Mouse (Mus musculus): ENCODE data around the gene Tcf12.

The Tcf12 gene

DNA sequence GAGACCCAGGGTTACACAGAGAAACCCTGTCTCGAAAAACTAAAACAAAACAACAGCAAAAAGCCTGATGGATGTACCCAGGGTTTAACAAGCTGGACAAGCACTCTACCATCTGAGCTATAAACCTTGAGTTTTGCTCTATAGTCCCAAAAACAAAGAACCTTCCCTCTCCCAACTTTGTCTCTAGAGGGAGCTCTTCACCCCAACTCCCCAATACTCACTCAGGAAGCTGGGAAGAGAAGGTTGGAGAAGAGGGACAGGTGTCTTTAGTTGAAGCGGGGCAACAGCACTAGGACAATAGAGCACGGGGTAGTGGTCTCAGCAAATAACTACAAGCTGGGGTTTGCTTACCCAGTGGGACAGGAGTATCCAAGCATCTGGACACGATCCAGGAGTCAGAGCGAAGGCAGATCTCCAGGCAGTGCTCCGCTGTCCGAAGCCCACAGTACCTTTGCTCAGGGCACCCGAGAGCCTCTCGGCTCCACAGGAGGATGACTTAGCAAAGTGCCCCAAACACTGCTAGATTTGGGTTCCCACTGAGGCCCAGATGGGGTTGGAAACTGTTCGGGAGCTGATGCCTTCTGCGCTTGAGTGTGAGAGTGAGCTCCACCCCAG is 302.9 kb downstream of the Tcf12 start:
- ChIA-PET POLR2A (interaction anchor here in 2 of 4 experiments (0.6 to 1.5 kb wide), 6 partner anchors 33 to 592 kb away, joined by 3 to 5 read pairs (median 4); no protein-coding TSS in a partner anchor), CTCF (interaction anchor here (0.5 to 3.6 kb wide), 65 partner anchors 9 to 681 kb away, joined by 3 to 22 read pairs (median 4); partner anchors contain the start of gene Cgnl1 (in 1 of the 4))

- POLR2A ChIA-PET: interaction anchor here in 1 of 4 experiments (0.6 kb wide), 1 partner anchor 188 kb away, joined by 3 read pairs; no protein-coding TSS in a partner anchor
Measured at GRCm38 (mm10) chr9:71807801-71808200, 303.9 kb downstream of the Tcf12 start.

DNA sequence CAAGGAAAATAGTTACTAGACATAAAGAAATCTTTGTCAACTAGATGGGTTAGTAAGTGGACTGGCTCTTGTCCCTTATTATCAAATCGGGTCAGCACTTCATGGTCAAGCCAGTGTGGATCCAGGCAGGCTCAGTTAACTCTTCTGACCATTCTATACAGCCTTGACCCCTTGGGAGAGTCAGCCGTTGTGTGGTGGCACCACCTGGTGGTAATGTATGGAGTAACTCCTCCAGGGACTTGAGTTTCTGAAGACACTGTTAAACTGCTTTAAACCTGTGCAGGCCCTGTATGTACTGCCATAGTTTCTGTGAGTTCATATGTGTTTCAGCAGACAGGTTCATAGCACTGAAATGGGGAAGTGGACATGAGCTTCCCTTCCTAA is 305.3 kb downstream of the Tcf12 start:
- POLR2A ChIA-PET: interaction anchor here in 1 of 4 experiments (0.6 kb wide), 1 partner anchor 1028 kb away, joined by 4 read pairs; no protein-coding TSS in a partner anchor
- CTCF ChIA-PET: interaction anchor here (0.6 to 1.5 kb wide), 12 partner anchors 29 to 435 kb away, joined by 3 to 6 read pairs (median 4); no protein-coding TSS in a partner anchor

More at GRCm38 (mm10) chr9:71807801-71808200, 303.9 kb downstream of the Tcf12 start:
- CTCF ChIA-PET: interaction anchor here (0.6 to 3.1 kb wide), 11 partner anchors 8 to 845 kb away, joined by 3 to 13 read pairs (median 4); partner anchors contain the start of gene Cgnl1 (in 1 of the 4)

- ChIA-PET CTCF (interaction anchor here (0.6 to 1.6 kb wide), 15 partner anchors 15 to 435 kb away, joined by 3 to 7 read pairs (median 3); no protein-coding TSS in a partner anchor), POLR2A (interaction anchor here in 2 of 4 experiments (0.6 to 0.8 kb wide), 3 partner anchors 186 to 1029 kb away, joined by 3 to 4 read pairs (median 4); no protein-coding TSS in a partner anchor)
Measured at GRCm38 (mm10) chr9:71805646-71806421, 305.8 kb downstream of the Tcf12 start.

- ChIA-PET CTCF (interaction anchor here in 3 of 4 experiments (0.7 to 1.3 kb wide), 4 partner anchors 159 to 413 kb away, joined by 3 read pairs; no protein-coding TSS in a partner anchor), POLR2A (interaction anchor here in 1 of 4 experiments (0.6 to 1.2 kb wide), 2 partner anchors 151 to 168 kb away, joined by 3 to 4 read pairs; no protein-coding TSS in a partner anchor)
Measured at GRCm38 (mm10) chr9:71804116-71804515, 307.6 kb downstream of the Tcf12 start.

- ChIA-PET POLR2A (interaction anchor here in 2 of 4 experiments (0.6 kb wide), 2 partner anchors 167 to 173 kb away, joined by 4 to 5 read pairs; no protein-coding TSS in a partner anchor), CTCF (interaction anchor here in 2 of 4 experiments (0.7 to 1.2 kb wide), 2 partner anchors 179 to 412 kb away, joined by 3 read pairs; no protein-coding TSS in a partner anchor)
Measured at GRCm38 (mm10) chr9:71803281-71803680, 308.4 kb downstream of the Tcf12 start.

DNA sequence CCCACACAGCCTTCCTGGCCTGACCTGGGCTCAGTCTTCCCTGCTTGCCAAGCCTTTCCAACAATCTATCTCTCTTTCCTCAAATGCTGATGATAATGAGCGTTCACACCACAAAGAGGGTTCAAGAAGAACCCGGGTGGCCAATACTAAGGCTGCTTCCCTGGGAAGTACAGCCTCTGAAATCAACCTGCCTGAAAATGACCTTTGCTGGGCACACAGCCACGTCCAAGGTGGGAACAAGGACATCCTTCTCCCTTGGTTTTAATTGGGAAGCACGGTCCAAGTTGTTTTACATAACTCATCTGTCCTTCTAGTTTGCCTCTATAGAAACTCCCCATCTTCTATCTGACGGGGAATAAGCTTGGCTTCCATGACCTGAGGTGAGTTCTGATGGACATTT is 312.1 kb downstream of the Tcf12 start:
- CTCF ChIA-PET: interaction anchor here in 2 of 4 experiments (1.0 to 1.5 kb wide), 2 partner anchors 9 kb away, joined by 5 to 8 read pairs; no protein-coding TSS in a partner anchor
- POLR2A ChIA-PET: no interaction called here

DNA sequence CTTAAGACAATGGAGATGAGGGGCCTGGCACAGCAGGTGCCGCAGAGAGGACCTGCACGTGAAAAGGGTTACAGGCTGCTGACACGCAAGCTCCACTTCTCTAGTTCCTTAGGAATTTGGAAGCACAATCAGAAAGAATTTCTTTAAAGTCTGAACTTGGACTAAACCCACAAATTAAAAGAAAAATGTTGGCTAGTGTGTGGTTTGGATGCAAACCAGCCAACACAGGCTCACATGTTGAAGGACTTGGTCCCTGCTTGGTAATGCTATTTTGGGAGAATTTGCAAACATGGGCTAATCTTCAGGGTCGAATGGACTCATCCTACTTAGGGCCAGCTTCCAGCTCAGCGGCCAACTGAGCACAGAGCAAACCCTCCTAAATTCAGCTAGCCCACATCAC is 313.5 kb downstream of the Tcf12 start:
- CTCF ChIA-PET: interaction anchor here in 1 of 4 experiments (1.3 kb wide), 1 partner anchor 10 kb away, joined by 5 read pairs; no protein-coding TSS in a partner anchor
- POLR2A ChIA-PET: no interaction called here
